Mouse (Mus musculus): ENCODE data around the gene Ess2. TPM values are rescaled to one million over a fixed set of nuclear protein-coding genes. Genes with fewer than 3 reads are reported as not detected.
"Not testable (repeated sequence)": the region's sequence is repeated elsewhere in the genome, so short reads cannot be mapped to it uniquely, and the experiment has no call there.

Gene Ess2
- 29.7 and 29.8 TPM in 2 replicates for polyA plus RNA-seq (2015; fragmentation: Nextera tagmentation; extraction: Ambion mirVana)

DNA sequence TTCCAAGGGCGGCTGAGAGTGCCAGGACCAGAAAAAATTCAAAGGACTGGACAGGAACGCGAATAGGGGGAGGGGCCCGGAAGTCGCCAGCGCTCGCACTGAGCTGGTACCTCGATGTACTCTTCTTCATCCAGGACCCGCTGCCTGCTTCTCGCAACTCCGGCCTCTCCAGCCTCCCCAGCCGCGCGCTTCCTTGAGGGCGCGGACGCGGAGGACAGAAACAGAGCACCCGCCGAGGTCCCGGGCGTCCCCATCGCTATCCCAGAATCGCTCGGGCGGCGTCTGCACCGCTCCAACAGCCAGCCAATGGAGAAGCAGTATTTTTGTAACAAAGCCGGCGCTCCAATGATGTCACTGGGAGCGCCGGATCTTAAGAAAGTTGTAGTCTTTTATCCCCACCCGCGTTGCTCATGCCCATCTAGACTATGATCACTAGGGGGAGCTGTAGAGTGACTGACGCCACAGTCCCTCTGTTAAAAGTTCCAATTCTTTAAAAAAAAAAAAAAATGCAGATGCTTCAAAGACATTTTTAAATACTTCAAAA is at the start of gene Ess2:
TSS of gene Ess2 (minus strand) at position 297 of the 544 bp plus-strand sequence.
- under 1% methylated on average over 35 of the region's 35 CpGs for WGBS
- Histone ChIP-seq H3K4me1 (replicated peaks) (peaks cover 20% of the 10 kb centered on the region), H3K4me2 (replicated peaks) (peak within 1 kb of the TSS; percentile 78), H3K9ac (peak within 1 kb of the TSS; percentile 59), H3K27me3 (replicated peaks) (peaks cover 46% of the 10 kb centered on the region), H3K9me3 (no peaks in the 10 kb centered on the region), H3K27ac (peak within 1 kb of the TSS; percentile 34; the same call in 1 of the 2 replicates), H3K36me3 (peaks cover 16% of the 10 kb centered on the region), H3K4me3 (replicated peaks) (peak within 1 kb of the TSS; percentile 69)
- ATAC-seq, result peak; percentile 97

DNA sequence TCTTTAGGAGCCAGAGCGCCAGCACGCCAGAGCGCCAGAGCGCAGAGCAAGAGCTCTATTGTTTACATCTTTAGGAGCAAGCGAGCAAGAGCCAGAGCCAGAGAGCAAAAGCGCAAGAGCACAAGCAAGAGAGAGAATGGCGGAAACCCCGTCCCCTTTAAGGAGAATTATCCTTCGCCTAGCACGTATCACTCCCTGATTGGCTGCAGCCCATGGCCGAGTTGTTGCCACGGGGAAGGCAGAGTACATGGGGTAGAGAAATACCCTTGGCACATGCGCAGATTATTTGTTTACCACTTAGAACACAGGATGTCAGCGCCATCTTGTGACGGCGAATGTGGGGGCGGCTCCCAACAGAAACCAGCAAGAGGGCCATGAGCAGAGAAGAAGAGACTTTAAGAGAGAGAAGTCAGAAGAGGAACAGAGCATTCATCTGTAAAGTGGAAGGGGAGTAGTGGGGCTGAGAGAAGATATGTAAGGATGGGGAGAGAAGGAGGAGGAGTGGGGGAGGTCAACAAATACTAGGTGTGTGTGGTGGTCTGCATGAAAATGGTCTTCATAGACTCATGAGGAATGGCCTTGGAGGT is 45.0 kb upstream of the Ess2 start:
- H3K27ac ChIP-seq; H3K4me2 ChIP-seq (replicated peaks); H3K9me3 ChIP-seq; H3K9ac ChIP-seq; H3K4me1 ChIP-seq (replicated peaks); ATAC-seq; H3K4me3 ChIP-seq (replicated peaks); H3K36me3 ChIP-seq; H3K27me3 ChIP-seq (replicated peaks): not testable (repeated sequence)
- 96% methylated on average over 17 of the region's 17 CpGs for WGBS

DNA sequence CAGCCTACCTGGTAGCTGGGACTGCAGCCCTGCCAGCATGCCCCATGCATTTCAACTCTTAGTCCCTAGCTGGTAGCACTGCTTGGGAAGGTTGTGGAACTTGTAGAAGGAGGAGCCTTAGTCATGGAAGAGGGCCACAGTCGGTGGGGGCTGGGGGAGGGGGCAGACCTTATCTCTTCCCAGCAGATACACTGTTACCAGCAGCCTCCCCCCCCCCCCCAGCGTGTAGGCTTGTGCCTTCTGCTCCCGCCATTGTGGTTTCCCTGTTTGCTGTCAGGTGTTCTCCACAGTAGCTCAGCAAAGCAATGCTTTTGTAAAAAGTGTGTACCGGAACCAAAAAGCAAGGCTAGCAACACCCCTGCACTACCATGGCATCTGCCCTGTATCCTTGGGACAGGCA is 40.5 kb upstream of the Ess2 start:
- Histone ChIP-seq H3K27me3 (replicated peaks) (no peaks in the 10 kb centered on the region), H3K9ac (no peak overlapping the region), H3K4me1 (replicated peaks) (no peaks in the 10 kb centered on the region), H3K27ac (no peak overlapping the region), H3K4me3 (replicated peaks) (no peak overlapping the region), H3K4me2 (replicated peaks) (no peak overlapping the region), H3K36me3 (no peaks in the 10 kb centered on the region), H3K9me3 (no peaks in the 10 kb centered on the region)
- 88% methylated on average over 3 of the region's 4 CpGs for WGBS
- no peak for ATAC-seq

DNA sequence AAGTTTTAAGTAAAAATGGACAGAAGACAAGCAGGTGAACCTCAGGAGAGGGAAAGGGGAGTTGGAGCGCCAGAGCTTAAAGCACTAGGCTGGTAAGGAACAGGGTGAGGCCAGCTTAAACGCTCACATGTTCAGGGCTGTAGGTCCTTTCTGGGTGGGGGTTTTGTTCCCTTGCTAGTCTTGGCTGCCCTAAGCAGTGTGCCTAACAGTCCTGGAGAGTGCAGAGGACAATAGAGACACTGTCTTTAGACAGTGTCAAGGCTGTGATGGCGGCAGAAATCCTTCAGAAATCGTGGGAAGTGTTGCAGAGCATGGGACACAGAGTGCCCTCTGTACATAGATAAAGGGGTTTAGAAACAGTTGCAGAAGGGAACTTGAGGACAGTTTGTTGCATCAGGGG is 38.9 kb upstream of the Ess2 start:
- Histone ChIP-seq H3K9ac (no peak overlapping the region), H3K27me3 (replicated peaks) (no peaks in the 10 kb centered on the region), H3K36me3 (no peaks in the 10 kb centered on the region), H3K4me1 (replicated peaks) (no peaks in the 10 kb centered on the region), H3K4me2 (replicated peaks) (no peak overlapping the region), H3K27ac (no peak overlapping the region), H3K9me3 (no peaks in the 10 kb centered on the region), H3K4me3 (replicated peaks) (no peak overlapping the region)
- 65% methylated on average over 4 of the region's 4 CpGs for WGBS
- no peak for ATAC-seq

DNA sequence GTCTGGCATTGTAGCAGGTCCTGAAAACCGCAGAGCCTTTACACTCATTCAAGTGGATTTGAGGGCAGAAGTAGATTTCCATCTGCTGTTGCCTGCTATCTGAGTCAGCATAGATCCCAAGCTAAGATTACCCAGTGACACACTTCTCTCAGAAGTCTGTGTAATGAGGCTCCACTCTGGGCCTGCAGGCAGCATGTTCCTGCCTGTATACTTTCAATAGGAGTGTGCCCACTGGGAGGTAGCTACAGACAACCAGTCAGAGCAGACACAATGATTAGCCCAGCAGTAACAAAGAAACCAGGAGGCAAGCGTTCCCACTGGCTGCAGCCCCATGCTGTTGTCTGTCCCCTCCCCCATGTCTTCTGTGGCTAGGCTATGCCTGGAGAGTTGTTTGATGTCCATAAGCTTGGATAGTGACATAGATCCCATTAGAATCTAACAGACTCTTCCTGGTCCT is 38.3 kb upstream of the Ess2 start:
- H3K9me3 ChIP-seq, result no peaks in the 10 kb centered on the region
- H3K4me2 ChIP-seq (replicated peaks), result no peak overlapping the region
- WGBS, result 57% methylated on average over 2 of the region's 2 CpGs
- H3K4me3 ChIP-seq (replicated peaks), result no peak overlapping the region
- H3K9ac ChIP-seq, result no peak overlapping the region
- H3K4me1 ChIP-seq (replicated peaks), result no peaks in the 10 kb centered on the region
- H3K27me3 ChIP-seq (replicated peaks), result no peaks in the 10 kb centered on the region
- no peaks in the 10 kb centered on the region for H3K36me3 ChIP-seq
- no peak overlapping the region for H3K27ac ChIP-seq
- no peak for ATAC-seq

DNA sequence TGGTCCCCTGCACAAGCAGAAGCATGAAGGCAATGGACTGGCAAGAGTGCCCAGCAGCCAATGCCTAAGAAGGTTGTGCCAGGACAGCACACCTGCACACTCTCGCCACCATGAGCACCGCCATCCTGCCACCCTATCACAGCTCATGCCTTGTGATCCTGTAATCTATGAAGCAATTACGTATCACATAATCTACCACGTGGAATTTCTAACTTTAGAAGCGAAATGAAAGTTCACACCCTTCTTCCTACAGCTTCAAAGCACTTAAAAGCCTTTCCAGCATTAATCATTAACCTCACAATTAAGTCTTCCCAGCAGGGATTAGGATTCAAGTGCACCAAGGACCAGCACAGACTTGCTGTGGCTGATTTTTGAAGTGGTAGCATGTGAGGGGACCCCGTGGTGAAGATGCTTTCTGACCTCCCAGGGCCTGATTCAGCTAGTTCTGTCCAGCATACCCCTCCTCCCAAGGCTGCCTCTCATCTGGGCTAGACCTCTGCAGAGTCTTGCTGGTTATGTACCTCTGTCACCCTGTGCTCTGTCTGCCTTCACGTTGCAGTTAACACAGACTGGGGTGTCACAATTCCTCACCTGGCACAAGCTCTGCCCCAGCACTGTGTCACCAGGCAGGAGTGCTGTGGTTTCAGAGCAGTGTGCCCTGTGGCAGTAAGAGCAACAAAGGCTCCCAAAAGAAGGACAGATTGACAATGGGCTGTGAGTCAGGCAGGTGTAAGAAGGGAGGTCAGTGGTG is 34.1 kb upstream of the Ess2 start:
- WGBS, result 42% methylated on average over 7 of the region's 7 CpGs
- Histone ChIP-seq H3K27ac (no peak overlapping the region), H3K27me3 (replicated peaks) (no peaks in the 10 kb centered on the region), H3K9me3 (no peaks in the 10 kb centered on the region), H3K4me3 (replicated peaks) (no peak overlapping the region), H3K9ac (no peak overlapping the region), H3K4me1 (replicated peaks) (no peaks in the 10 kb centered on the region), H3K36me3 (no peaks in the 10 kb centered on the region), H3K4me2 (replicated peaks) (0 out of 2 replicates have a peak overlapping the region, but pooled peaks have one; percentile 33)
- peak; percentile 87 for ATAC-seq

DNA sequence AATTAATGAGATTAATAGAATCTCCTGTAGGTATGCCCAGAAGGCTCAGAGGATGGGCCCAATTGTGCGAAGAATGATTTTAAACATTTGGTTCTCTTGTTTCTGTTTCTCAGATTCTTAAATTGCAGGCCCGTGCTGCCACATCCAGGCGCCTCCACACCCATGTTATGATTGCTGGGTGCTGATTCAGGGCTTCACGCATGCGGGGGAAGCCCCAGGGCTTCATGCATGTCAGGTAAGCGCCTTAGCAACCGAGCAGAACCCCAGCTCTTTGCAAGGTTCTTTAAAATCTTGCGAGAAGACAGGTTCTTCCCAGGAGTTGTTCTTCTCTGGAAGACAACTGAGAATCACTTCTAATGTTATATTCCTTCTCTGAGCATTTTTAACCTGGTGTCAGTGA is 32.3 kb upstream of the Ess2 start:
- H3K9ac ChIP-seq, result no peak overlapping the region
- no peak for ATAC-seq
- H3K36me3 ChIP-seq, result no peaks in the 10 kb centered on the region
- H3K4me3 ChIP-seq (replicated peaks), result no peak overlapping the region
- H3K27me3 ChIP-seq (replicated peaks), result no peaks in the 10 kb centered on the region
- no peak overlapping the region for H3K27ac ChIP-seq
- H3K4me1 ChIP-seq (replicated peaks), result peaks cover 7% of the 10 kb centered on the region; the same call in 1 of the 2 replicates
- 63% methylated on average over 8 of the region's 8 CpGs for WGBS
- no peak overlapping the region for H3K4me2 ChIP-seq (replicated peaks)
- H3K9me3 ChIP-seq, result no peaks in the 10 kb centered on the region

DNA sequence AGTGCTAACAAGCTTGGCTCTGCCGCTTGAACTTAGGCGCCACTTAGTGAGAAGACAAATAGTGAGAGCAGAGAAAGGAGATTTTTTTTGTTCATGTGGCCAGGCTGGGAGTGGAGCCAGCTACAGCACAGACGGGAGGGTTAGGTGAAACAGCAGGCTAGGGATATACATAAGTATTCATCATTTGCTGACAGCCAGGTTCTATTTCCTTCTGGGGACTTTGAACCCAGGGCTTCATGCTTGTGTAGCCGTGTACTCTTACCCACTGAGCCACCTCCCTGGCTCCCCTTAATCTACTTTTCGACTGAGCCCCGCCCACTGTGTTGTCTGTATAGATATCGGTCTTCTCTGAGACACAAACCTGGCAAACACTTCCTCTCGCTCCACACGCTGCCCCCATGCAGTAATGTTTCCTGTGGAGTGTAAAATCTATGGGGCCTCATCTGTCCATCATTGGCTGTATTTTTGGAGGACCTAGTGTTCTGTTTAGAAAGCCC is 28.2 kb upstream of the Ess2 start:
- WGBS, result 33% methylated on average over 9 of the region's 9 CpGs
- Histone ChIP-seq H3K27me3 (replicated peaks) (no peaks in the 10 kb centered on the region; the same call in 1 of the 2 replicates), H3K36me3 (no peaks in the 10 kb centered on the region), H3K9me3 (no peaks in the 10 kb centered on the region), H3K4me1 (replicated peaks) (peaks cover 7% of the 10 kb centered on the region; the same call in 1 of the 2 replicates), H3K4me2 (replicated peaks) (0 out of 2 replicates have a peak overlapping the region, but pooled peaks have one; percentile 18), H3K9ac (no peak overlapping the region), H3K27ac (peak overlapping the region; percentile 42), H3K4me3 (replicated peaks) (no peak overlapping the region)
- peak; percentile 91 for ATAC-seq

DNA sequence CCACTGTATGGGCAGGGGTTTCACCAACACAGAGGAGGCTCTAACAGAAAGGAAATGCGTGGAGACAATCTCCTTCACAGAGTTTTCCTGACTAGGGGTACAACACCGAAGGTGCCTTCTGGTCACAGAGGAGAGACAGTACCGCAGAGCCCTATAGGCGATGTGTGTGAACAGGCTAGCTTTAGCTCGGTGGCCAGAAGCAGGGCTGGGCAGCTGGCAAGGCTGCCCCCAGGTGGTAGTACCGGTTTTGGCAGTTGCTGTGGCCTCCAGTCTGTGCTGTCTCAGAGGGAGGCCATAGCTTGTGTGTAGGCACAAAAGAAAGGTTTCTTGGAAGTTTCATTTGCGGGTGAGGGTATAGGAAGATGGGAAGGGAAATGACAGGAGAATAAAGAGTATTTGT is 27.7 kb upstream of the Ess2 start:
- peak overlapping the region; percentile 42 for H3K27ac ChIP-seq
- peak overlapping the region; percentile 18 for H3K4me2 ChIP-seq (replicated peaks)

DNA sequence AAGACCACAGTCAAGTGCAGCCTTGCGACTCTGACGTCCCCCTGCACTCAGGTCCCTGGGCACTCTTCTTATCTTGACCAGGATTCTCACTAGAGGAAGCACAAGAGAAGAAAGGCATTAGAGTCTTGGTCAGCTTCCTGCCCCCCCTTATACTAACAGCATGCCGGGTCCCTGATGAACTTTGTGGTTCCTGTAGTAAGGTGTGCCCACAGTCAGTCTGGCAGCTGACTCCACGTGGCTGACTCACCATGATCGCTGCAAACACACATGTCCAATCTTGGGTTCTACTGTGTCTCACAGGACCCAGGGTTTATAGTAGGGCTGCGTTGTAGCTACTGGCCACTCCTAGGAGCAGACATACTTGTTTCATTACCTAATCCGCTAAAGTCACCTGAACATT is 27.0 kb upstream of the Ess2 start:
- Histone ChIP-seq H3K27ac (no peak overlapping the region), H3K9me3 (no peaks in the 10 kb centered on the region)

More for the DNA sequence above, 27.7 kb upstream of the Ess2 start:
- ATAC-seq, result peak; percentile 95
- 12% methylated on average over 7 of the region's 7 CpGs for WGBS
- Histone ChIP-seq H3K9me3 (no peaks in the 10 kb centered on the region), H3K27me3 (replicated peaks) (no peaks in the 10 kb centered on the region; the same call in 1 of the 2 replicates), H3K4me3 (replicated peaks) (no peak overlapping the region), H3K9ac (no peak overlapping the region), H3K36me3 (no peaks in the 10 kb centered on the region), H3K4me1 (replicated peaks) (peaks cover 7% of the 10 kb centered on the region; the same call in 1 of the 2 replicates)

DNA sequence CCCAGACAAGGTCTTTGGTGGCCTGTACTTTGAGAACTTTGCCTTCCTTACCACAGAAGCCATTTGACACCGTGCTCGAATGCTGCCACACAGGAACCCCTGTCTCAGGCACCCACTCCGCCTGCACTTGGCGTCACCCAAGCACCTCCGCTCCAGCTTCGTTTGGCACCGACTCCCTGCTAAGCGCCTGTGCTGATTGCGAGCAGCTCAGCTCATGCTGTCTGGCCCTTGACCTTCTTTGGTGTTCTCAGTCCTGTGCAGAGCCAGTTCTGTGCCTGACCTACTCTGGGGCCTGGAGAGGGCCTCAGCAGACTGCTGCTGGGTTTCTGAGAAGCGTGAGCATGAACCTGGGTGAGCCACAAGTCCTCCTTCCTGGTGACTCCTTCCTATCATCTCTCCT is 25.6 kb upstream of the Ess2 start:
- no peak for ATAC-seq
- Histone ChIP-seq H3K4me1 (replicated peaks) (peaks cover 7% of the 10 kb centered on the region; the same call in 1 of the 2 replicates), H3K4me2 (replicated peaks) (no peak overlapping the region), H3K9me3 (no peaks in the 10 kb centered on the region), H3K36me3 (no peaks in the 10 kb centered on the region), H3K4me3 (replicated peaks) (no peak overlapping the region), H3K27me3 (replicated peaks) (no peaks in the 10 kb centered on the region; the same call in 1 of the 2 replicates), H3K9ac (no peak overlapping the region), H3K27ac (no peak overlapping the region)
- 83% methylated on average over 10 of the region's 10 CpGs for WGBS

More for the DNA sequence above, 27.0 kb upstream of the Ess2 start:
- Histone ChIP-seq H3K9ac (no peak overlapping the region), H3K27me3 (replicated peaks) (no peaks in the 10 kb centered on the region; the same call in 1 of the 2 replicates), H3K4me1 (replicated peaks) (peaks cover 7% of the 10 kb centered on the region; the same call in 1 of the 2 replicates), H3K4me3 (replicated peaks) (no peak overlapping the region), H3K36me3 (no peaks in the 10 kb centered on the region), H3K4me2 (replicated peaks) (no peak overlapping the region)
- 61% methylated on average over 7 of the region's 7 CpGs for WGBS
- ATAC-seq, result peak; percentile 27

DNA sequence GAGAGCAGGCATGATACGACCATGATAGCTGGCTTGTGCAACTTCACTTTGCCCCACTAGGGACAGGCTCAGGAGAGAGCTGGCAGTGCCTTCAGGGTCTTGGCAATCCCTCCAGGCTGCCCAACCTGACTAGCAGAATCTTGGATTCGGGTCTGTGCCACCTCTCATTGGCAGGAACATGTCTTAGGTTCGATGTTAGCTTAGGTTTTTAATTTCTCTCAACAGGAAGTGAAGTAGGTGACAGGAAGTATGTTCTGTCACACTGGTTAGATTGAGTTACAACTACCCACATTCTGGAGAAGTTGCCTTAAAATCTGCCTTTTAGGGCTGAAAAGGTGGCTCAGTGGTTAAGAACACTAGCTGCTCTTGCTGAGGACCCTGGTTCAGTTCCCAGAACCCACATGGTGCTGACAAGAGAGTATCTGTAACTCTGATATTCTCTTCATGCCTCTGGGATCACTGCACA is 23.3 kb upstream of the Ess2 start:
- H3K4me3 ChIP-seq (replicated peaks), result no peak overlapping the region
- 69% methylated on average over 3 of the region's 3 CpGs for WGBS
- ATAC-seq, result no peak

More for the DNA sequence above, 23.3 kb upstream of the Ess2 start:
- H3K4me2 ChIP-seq (replicated peaks), result no peak overlapping the region
- no peaks in the 10 kb centered on the region; the same call in 1 of the 2 replicates for H3K27me3 ChIP-seq (replicated peaks)
- no peaks in the 10 kb centered on the region for H3K9me3 ChIP-seq
- no peak overlapping the region for H3K9ac ChIP-seq
- no peaks in the 10 kb centered on the region for H3K36me3 ChIP-seq
- no peak overlapping the region for H3K27ac ChIP-seq
- H3K4me1 ChIP-seq (replicated peaks), result peaks cover 7% of the 10 kb centered on the region; the same call in 1 of the 2 replicates
